ENCODE assay signal across 10 mouse cellular contexts in genomic region chr5:30550334-30551021, GRCm38 (mm10). TPM values are rescaled to one million over a fixed set of nuclear protein-coding genes. Genes with fewer than 3 reads are reported as not detected.
DNase-seq lines count a peak whose midpoint lies in the region; ATAC-seq and TF ChIP-seq lines count a peak whose summit lies in the region.
"Had no signal": no experiment of that assay in that cellular context is flagged by ENCODE, and none has a peak within 500 bp of the region (broad histone marks: within the 10 kb centered on the region; RNA-seq: fewer than 3 reads in every experiment).

No protein-coding gene starts in this region.

- no peaks in the 10 kb centered on the region for H3K27me3 ChIP-seq in hindbrain, embryonic 14.5 days (ENCODE audit: control insufficient read depth, insufficient read depth, low read length)
- H3K27me3 ChIP-seq in hindbrain, embryonic 13.5 days = no peaks in the 10 kb centered on the region
- H3K27me3 ChIP-seq in MEL (ENCODE audit: control insufficient read depth in 1 of 2, insufficient read depth in 2 of 2, low read length in 2 of 2) = peaks cover 37 to 52% of the 10 kb centered on the region in 2 experiments
- H3K27me3 ChIP-seq in forebrain, postnatal 0 days (ENCODE audit: insufficient read depth, low read length) = no peaks in the 10 kb centered on the region
- H3K27me3 ChIP-seq in stomach, postnatal 0 days (ENCODE audit: control insufficient read depth, insufficient read depth, low read length) = no peaks in the 10 kb centered on the region

- TF ChIP-seq EP300 in MEL (IDR thresholded peaks at IDR 0.05; ENCODE audit: low read depth in 1 of 2, low read length in 2 of 2) = no peak
- no peak for TF ChIP-seq EP300 in stomach, postnatal 0 days (optimal IDR thresholded peaks at IDR 0.05)

- no peak overlapping the region for H3K9ac ChIP-seq in hindbrain, embryonic 14.5 days
- H3K9ac ChIP-seq in hindbrain, embryonic 13.5 days = no peak overlapping the region
- no peak overlapping the region for H3K9ac ChIP-seq in MEL (ENCODE audit: control insufficient read depth, low read depth, low read length, poor library complexity, severe bottlenecking)
- H3K9ac ChIP-seq in forebrain, postnatal 0 days = no peak overlapping the region
- no peak overlapping the region for H3K9ac ChIP-seq in stomach, postnatal 0 days (ENCODE audit: low read length)

- no peak for TF ChIP-seq CTCF in MEL (IDR thresholded peaks at IDR 0.05 in 2 of 3, conservative IDR thresholded peaks at IDR 0.05 in 1 of 3; ENCODE audit: control insufficient read depth in 1 of 3, insufficient read depth in 1 of 3, low read depth in 2 of 3, low read length in 3 of 3, poor library complexity in 1 of 3, severe bottlenecking in 1 of 3)
- TF ChIP-seq CTCF in forebrain, postnatal 0 days (IDR thresholded peaks at IDR 0.05; ENCODE audit: low read depth) = no peak; the same call in 1 of the 2 replicates
- peak; percentile 54 for TF ChIP-seq CTCF in stomach, postnatal 0 days (IDR thresholded peaks at IDR 0.05; ENCODE audit: low read depth)
- TF ChIP-seq CTCF in gastrocnemius, adult 2 months (IDR thresholded peaks at IDR 0.05) = no peak

- H3K4me1 ChIP-seq in hindbrain, embryonic 14.5 days (replicated peaks; ENCODE audit: control insufficient read depth, insufficient read depth, low read length) = no peaks in the 10 kb centered on the region
- H3K4me1 ChIP-seq in hindbrain, embryonic 13.5 days (replicated peaks) = peaks cover 2% of the 10 kb centered on the region; the same call in 1 of the 2 replicates
- H3K4me1 ChIP-seq in MEL (ENCODE audit: control insufficient read depth in 1 of 2, insufficient read depth in 2 of 2, low read length in 2 of 2) = no peaks in the 10 kb centered on the region
- no peaks in the 10 kb centered on the region for H3K4me1 ChIP-seq in forebrain, postnatal 0 days (ENCODE audit: insufficient read depth)
- H3K4me1 ChIP-seq in stomach, postnatal 0 days (replicated peaks; ENCODE audit: control insufficient read depth, insufficient read depth) = no peaks in the 10 kb centered on the region

- no peak overlapping the region for H3K4me3 ChIP-seq in hindbrain, embryonic 14.5 days (replicated peaks; ENCODE audit: low read length)
- no peak overlapping the region for H3K4me3 ChIP-seq in hindbrain, embryonic 13.5 days
- H3K4me3 ChIP-seq in MEL (ENCODE audit: control insufficient read depth in 1 of 2, insufficient read depth in 1 of 2, low read depth in 2 of 2, low read length in 2 of 2) = no peak overlapping the region
- no peak overlapping the region for H3K4me3 ChIP-seq in forebrain, postnatal 0 days (ENCODE audit: low read depth, low read length)
- H3K4me3 ChIP-seq in stomach, postnatal 0 days (ENCODE audit: low read depth, low read length) = no peak overlapping the region
- no peak overlapping the region for H3K4me3 ChIP-seq in gastrocnemius, adult 2 months

- WGBS in hindbrain, embryonic 14.5 days = 61% methylated on average over 9 of the region's 9 CpGs
- 68% methylated on average over 9 of the region's 9 CpGs for WGBS in hindbrain, embryonic 13.5 days
- 52% methylated on average over 9 of the region's 9 CpGs for WGBS in forebrain, postnatal 0 days
- 61% methylated on average over 9 of the region's 9 CpGs for WGBS in stomach, postnatal 0 days

- no peaks in the 10 kb centered on the region for H3K9me3 ChIP-seq in hindbrain, embryonic 14.5 days (ENCODE audit: control insufficient read depth, low read length)
- no peaks in the 10 kb centered on the region for H3K9me3 ChIP-seq in hindbrain, embryonic 13.5 days
- no peaks in the 10 kb centered on the region for H3K9me3 ChIP-seq in MEL (replicated peaks; ENCODE audit: insufficient read depth, low read length)
- no peaks in the 10 kb centered on the region for H3K9me3 ChIP-seq in forebrain, postnatal 0 days (ENCODE audit: low read length)
- no peaks in the 10 kb centered on the region for H3K9me3 ChIP-seq in stomach, postnatal 0 days (ENCODE audit: control insufficient read depth, low read length)

- H3K4me2 ChIP-seq in hindbrain, embryonic 14.5 days (replicated peaks) = no peak overlapping the region
- H3K4me2 ChIP-seq in hindbrain, embryonic 13.5 days = no peak overlapping the region
- no peak overlapping the region for H3K4me2 ChIP-seq in forebrain, postnatal 0 days (ENCODE audit: low read depth)
- H3K4me2 ChIP-seq in stomach, postnatal 0 days (replicated peaks; ENCODE audit: low read depth) = no peak overlapping the region

- no peak for ATAC-seq in hindbrain, embryonic 14.5 days (ENCODE audit: low FRiP score)
- no peak for ATAC-seq in hindbrain, embryonic 13.5 days (ENCODE audit: low FRiP score)
- peak; percentile 86 for ATAC-seq in forebrain, postnatal 0 days
- peak; percentile 39; the same call in 1 of the 2 replicates for ATAC-seq in stomach, postnatal 0 days (ENCODE audit: low FRiP score, low TSS enrichment)
- ATAC-seq: Patski had no signal

- TF ChIP-seq POLR2A in MEL (IDR thresholded peaks at IDR 0.05; ENCODE audit: control insufficient read depth in 1 of 2, insufficient read depth in 1 of 2, low read depth in 1 of 2, low read length in 2 of 2, poor library complexity in 1 of 2) = no peak

- intact Hi-C loops in gastrocnemius, adult 2 months (cut with DNase I) = no loop called here

- no peaks in the 10 kb centered on the region for H3K36me3 ChIP-seq in hindbrain, embryonic 14.5 days (replicated peaks; ENCODE audit: control insufficient read depth, insufficient read depth)
- no peaks in the 10 kb centered on the region for H3K36me3 ChIP-seq in hindbrain, embryonic 13.5 days
- no peaks in the 10 kb centered on the region for H3K36me3 ChIP-seq in MEL (ENCODE audit: control insufficient read depth in 1 of 2, insufficient read depth in 2 of 2, low read length in 2 of 2)
- no peaks in the 10 kb centered on the region for H3K36me3 ChIP-seq in forebrain, postnatal 0 days (ENCODE audit: insufficient read depth)
- H3K36me3 ChIP-seq in stomach, postnatal 0 days (ENCODE audit: control insufficient read depth, insufficient read depth, low read length) = no peaks in the 10 kb centered on the region

- no peak for TF ChIP-seq RAD21 in MEL (IDR thresholded peaks at IDR 0.05; ENCODE audit: low read depth, low read length)

- H3K79me2 ChIP-seq in MEL (ENCODE audit: control insufficient read depth, insufficient read depth, low read length, poor library complexity) = no peaks in the 10 kb centered on the region

- DNase-seq in hindbrain, embryonic 14.5 days (ENCODE audit: low spot score) = peak; percentile 40
- DNase-seq in MEL (ENCODE audit: low read depth, low spot score) = peak; percentile 9
- peak; percentile 88 for DNase-seq in adrenal gland, postnatal 36 days
- peak; percentile 63 for DNase-seq in forebrain, postnatal 0 days
- DNase-seq in stomach, postnatal 0 days (ENCODE audit: low spot score) = peak; percentile 60
- no peak for DNase-seq in gastrocnemius, adult 2 months
- no peak for DNase-seq in layer of hippocampus, postnatal 25 days (ENCODE audit: extremely low spot score in 1 of 2, low spot score in 1 of 2)

- no peak overlapping the region for H3K27ac ChIP-seq in hindbrain, embryonic 14.5 days
- H3K27ac ChIP-seq in hindbrain, embryonic 13.5 days = no peak overlapping the region
- no peak overlapping the region for H3K27ac ChIP-seq in MEL (ENCODE audit: control insufficient read depth, low read depth, low read length)
- no peak overlapping the region for H3K27ac ChIP-seq in forebrain, postnatal 0 days (ENCODE audit: low read depth, low read length)
- H3K27ac ChIP-seq in stomach, postnatal 0 days (replicated peaks) = no peak overlapping the region
- H3K27ac ChIP-seq in gastrocnemius, adult 2 months = no peak overlapping the region

TF ChIP-seq in MEL, 35 proteins besides CTCF, POLR2A, EP300 and RAD21 (continues in another document):
- TF ChIP-seq HCFC1 (IDR thresholded peaks at IDR 0.05; ENCODE audit: low read depth, low read length) = no peak
- no peak for TF ChIP-seq TCF12 (IDR thresholded peaks at IDR 0.05; ENCODE audit: low read depth, low read length)
- no peak for TF ChIP-seq MYB (IDR thresholded peaks at IDR 0.05; ENCODE audit: low read depth, low read length)
- no peak for TF ChIP-seq CHD1 (IDR thresholded peaks at IDR 0.05; ENCODE audit: low read depth, low read length)
- no peak for TF ChIP-seq NELFE (IDR thresholded peaks at IDR 0.05; ENCODE audit: low read depth, low read length)
- TF ChIP-seq NRF1 (IDR thresholded peaks at IDR 0.05; ENCODE audit: insufficient read depth, low read depth, low read length, poor library complexity, severe bottlenecking) = no peak
- no peak for TF ChIP-seq POLR2AphosphoS2 (IDR thresholded peaks at IDR 0.05; ENCODE audit: low read length)
- no peak for TF ChIP-seq MAX (IDR thresholded peaks at IDR 0.05; ENCODE audit: low read length)
- TF ChIP-seq ZNF384 (IDR thresholded peaks at IDR 0.05; ENCODE audit: low read depth, low read length) = no peak
- TF ChIP-seq MEF2A (IDR thresholded peaks at IDR 0.05; ENCODE audit: extremely low read depth, insufficient replicate concordance, low read depth, low read length, poor library complexity, severe bottlenecking) = no peak

RNA-seq across cellular contexts. Expression of gene Cib4, which starts 4.8 kb away (rescaled TPM):
- not detected in 2 replicates for polyA plus RNA-seq in hindbrain, embryonic 14.5 days (2014; fragmentation: Nextera tagmentation; extraction: Ambion mirVana)
- polyA plus RNA-seq in hindbrain, embryonic 13.5 days (2015; fragmentation: Nextera tagmentation; extraction: Ambion mirVana) = not detected in 2 replicates
- total RNA-seq in MEL (2012; rRNA removed) = not detected in 2 replicates
- not detected for polyA plus RNA-seq in MEL (2012; ENCODE audit: insufficient read depth in 1 of 2, insufficient read length in 2 of 2, low read depth in 1 of 2, low replicate concordance in 2 of 2, missing spikeins in 1 of 2)
- 1 to 10 TPM; 1.4 to 4.0 TPM for total RNA-seq in adrenal gland, postnatal 36 days (2021)
- not detected in 2 replicates for total RNA-seq in forebrain, postnatal 0 days (2014; rRNA removed)
- polyA plus RNA-seq in forebrain, postnatal 0 days (2015; fragmentation: Nextera tagmentation; extraction: Ambion mirVana) = not detected in 2 replicates
- polyA plus RNA-seq in stomach, postnatal 0 days (2015; fragmentation: Nextera tagmentation; extraction: Ambion mirVana) = 0.17 and 0.30 TPM in 2 replicates
- total RNA-seq in gastrocnemius, adult 2 months (2021) = not detected
- total RNA-seq in layer of hippocampus, postnatal 25 days (2021) = not detected
- total RNA-seq: neutrophil, adult 5-6 weeks had no signal
- polyA plus RNA-seq: Patski had no signal

RNA-seq across cellular contexts. Expression of gene Kcnk3, which starts 37.5 kb away (rescaled TPM):
- 11.7 and 13.6 TPM in 2 replicates for polyA plus RNA-seq in hindbrain, embryonic 14.5 days (2014; fragmentation: Nextera tagmentation; extraction: Ambion mirVana)
- 4.3 and 4.5 TPM in 2 replicates for polyA plus RNA-seq in hindbrain, embryonic 13.5 days (2015; fragmentation: Nextera tagmentation; extraction: Ambion mirVana)
- not detected in 2 replicates for total RNA-seq in MEL (2012; rRNA removed)
- not detected for polyA plus RNA-seq in MEL (2012; ENCODE audit: insufficient read depth in 1 of 2, insufficient read length in 2 of 2, low read depth in 1 of 2, low replicate concordance in 2 of 2, missing spikeins in 1 of 2)
- 1,000 to 10,000 TPM; 1,187 to 1,472 TPM for total RNA-seq in adrenal gland, postnatal 36 days (2021)
- 10.8 and 13.1 TPM in 2 replicates for total RNA-seq in forebrain, postnatal 0 days (2014; rRNA removed)
- polyA plus RNA-seq in forebrain, postnatal 0 days (2015; fragmentation: Nextera tagmentation; extraction: Ambion mirVana) = 6.4 and 7.0 TPM in 2 replicates
- 11.1 and 13.8 TPM in 2 replicates for polyA plus RNA-seq in stomach, postnatal 0 days (2015; fragmentation: Nextera tagmentation; extraction: Ambion mirVana)
- under 1 TPM; 0.26 to 0.33 TPM for total RNA-seq in gastrocnemius, adult 2 months (2021)
- 10 to 100 TPM in 1 of 2 experiments, 1 to 10 TPM in 1; 9.3 to 11.1 TPM for total RNA-seq in layer of hippocampus, postnatal 25 days (2021)
- total RNA-seq: neutrophil, adult 5-6 weeks had no signal
- polyA plus RNA-seq: Patski had no signal

Comparison
In these comparisons a context has a peak if more than half of its experiments do, and no peak if none do; other contexts are left out.
1. ATAC-seq: peak in forebrain, postnatal 0 days (single experiment) and stomach, postnatal 0 days (single experiment); none in hindbrain, embryonic 14.5 days (single experiment) and hindbrain, embryonic 13.5 days (single experiment).
2. DNase-seq: peak in hindbrain, embryonic 14.5 days (single experiment), MEL (single experiment), adrenal gland, postnatal 36 days (2 of 2), forebrain, postnatal 0 days (single experiment) and stomach, postnatal 0 days (single experiment); none in gastrocnemius, adult 2 months (single experiment) and layer of hippocampus, postnatal 25 days (0 of 2).
3. RNA of gene Kcnk3, which starts 37.5 kb away (total RNA-seq): 1,187 to 1,472 TPM in adrenal gland, postnatal 36 days; 10.8 to 13.1 TPM in forebrain, postnatal 0 days, 9.3 to 11.1 TPM in layer of hippocampus, postnatal 25 days, 0.26 to 0.33 TPM in gastrocnemius, adult 2 months and not detected in MEL; every median in the first group is over 10 times any median in the second.